Mouse (Mus musculus) thymus, postnatal 36 days (tissue): ENCODE measurements around the gene Mettl7b.
"Not testable (repeated sequence)": the region's sequence is repeated elsewhere in the genome, so short reads cannot be mapped to it uniquely, and the experiment has no call there.

ENCODE experiments used
- DNase-seq, 2 experiments: peaks; one replicate each; pipeline ENCODE4 v3.0.0; 2022; ENCODE audit warnings: mixed read lengths in 2 of 2

Gene Mettl7b

GRCm38 (mm10) chr10:128960590-128961584, at the start of gene Mettl7b:
Gene Mettl7b (minus strand): TSS chr10:128960988.
- DNase-seq, result peak; percentile 65 to 76

- DNase-seq, result no peak
These were observed 49.6 kb upstream of the Mettl7b start, which contains the start of gene Olfr763 for GRCm38 (mm10) chr10:129010288-129010841. Gene Olfr763 (plus strand): TSS chr10:129010791.

- no peak for DNase-seq
These were observed 43.5 kb upstream of the Mettl7b start for GRCm38 (mm10) chr10:129004032-129004920.

GRCm38 (mm10) chr10:128996523-128997040, 35.8 kb upstream of the Mettl7b start:
- DNase-seq, result no peak

GRCm38 (mm10) chr10:128995796-128996195, 35.0 kb upstream of the Mettl7b start:
- DNase-seq, result no peak

GRCm38 (mm10) chr10:128990994-128991393, 30.2 kb upstream of the Mettl7b start:
- DNase-seq, result peak; percentile 39 to 49

- peak; percentile 6 to 10 for DNase-seq
These were observed 29.5 kb upstream of the Mettl7b start for GRCm38 (mm10) chr10:128990129-128990850.

- DNase-seq, result not testable (repeated sequence)
These were observed 28.3 kb upstream of the Mettl7b start, which contains the start of gene Olfr9 for GRCm38 (mm10) chr10:128989131-128989530. Gene Olfr9 (plus strand): TSS chr10:128989431.

- DNase-seq, result no peak
These were observed 20.0 kb upstream of the Mettl7b start for GRCm38 (mm10) chr10:128980644-128981365.

- DNase-seq, result peak; percentile 43 to 52
These were observed 16.8 kb upstream of the Mettl7b start for GRCm38 (mm10) chr10:128977522-128978114.

- no peak for DNase-seq
These were observed 15.6 kb upstream of the Mettl7b start for GRCm38 (mm10) chr10:128976395-128976794.

GRCm38 (mm10) chr10:128972841-128973240, 12.1 kb upstream of the Mettl7b start:
- DNase-seq, result no peak

- no peak for DNase-seq
These were observed 10.0 kb upstream of the Mettl7b start for GRCm38 (mm10) chr10:128970740-128971250.

- no peak for DNase-seq
These were observed 7.6 kb upstream of the Mettl7b start for GRCm38 (mm10) chr10:128968341-128968749.

- DNase-seq, result no peak
These were observed 5.1 kb upstream of the Mettl7b start for GRCm38 (mm10) chr10:128965871-128966270.

- DNase-seq, result no peak
These were observed 4.2 kb upstream of the Mettl7b start for GRCm38 (mm10) chr10:128964961-128965360.

GRCm38 (mm10) chr10:128960142-128960541, 646 bp downstream of the Mettl7b start:
- DNase-seq, result no peak

- DNase-seq, result no peak
These were observed 2.4 kb downstream of the Mettl7b start for GRCm38 (mm10) chr10:128958340-128958739.

- no peak for DNase-seq
These were observed 10.4 kb downstream of the Mettl7b start for GRCm38 (mm10) chr10:128950208-128950887.

GRCm38 (mm10) chr10:128947496-128947895, 13.3 kb downstream of the Mettl7b start:
- DNase-seq, result no peak
